Mouse (Mus musculus) forebrain, embryonic 10.5 days (tissue): ENCODE data around the gene Sp6. TPM values are rescaled to one million over a fixed set of nuclear protein-coding genes. Genes with fewer than 3 reads are reported as not detected.

ENCODE experiments used
- DNase-seq: peaks from one replicate; pipeline ENCODE4 v3.0.0-alpha.2; 2017; ENCODE audit warnings: low spot score; ENCODE audit errors: extremely low spot score
- H3K27ac ChIP-seq: fragments of 300-500 bp; sonication (generic); 2 replicates; pipeline ENCODE4 v1.5.1; 2016; ENCODE audit warnings: mild to moderate bottlenecking
- H3K27me3 ChIP-seq: fragments of 300-500 bp; sonication (generic); 2 replicates; pipeline ENCODE4 v1.6.1; 2016; ENCODE audit warnings: mild to moderate bottlenecking; ENCODE audit not compliant: poor library complexity, severe bottlenecking
- H3K36me3 ChIP-seq: fragments of 300-500 bp; sonication (generic); replicated peaks from 2 replicates; pipeline ENCODE4 v1.6.1; 2016; ENCODE audit warnings: mild to moderate bottlenecking, moderate library complexity
- H3K4me1 ChIP-seq: fragments of 300-500 bp; sonication (generic); 2 replicates; pipeline ENCODE4 v1.6.1; 2016
- H3K4me3 ChIP-seq: fragments of 300-500 bp; sonication (generic); 2 replicates; pipeline ENCODE4 v1.5.1; 2016; ENCODE audit warnings: mild to moderate bottlenecking, moderate library complexity
- H3K9me3 ChIP-seq: fragments of 300-500 bp; sonication (generic); 2 replicates; pipeline ENCODE4 v1.6.1; 2016; ENCODE audit warnings: mild to moderate bottlenecking, moderate library complexity
- WGBS: fragments of 180-500 bp; shearing (Covaris S2); methylation state at CpG from one replicate; pipeline ENCODE4 v1.1.7; 2016; 5-methylcytosine and 5-hydroxymethylcytosine counted together
- polyA plus RNA-seq: library from polyadenylated mRNA; unstranded; fragments of >200 nt; fragmentation: Nextera tagmentation; extraction: Ambion mirVana; gene quantifications from 2 replicates; pipeline ENCODE4 v1.2.1, GENCODE M21; 2016

Sp6 gene
- polyA plus RNA-seq, 1 experiment from 2014 or later = 1.8 TPM

DNA sequence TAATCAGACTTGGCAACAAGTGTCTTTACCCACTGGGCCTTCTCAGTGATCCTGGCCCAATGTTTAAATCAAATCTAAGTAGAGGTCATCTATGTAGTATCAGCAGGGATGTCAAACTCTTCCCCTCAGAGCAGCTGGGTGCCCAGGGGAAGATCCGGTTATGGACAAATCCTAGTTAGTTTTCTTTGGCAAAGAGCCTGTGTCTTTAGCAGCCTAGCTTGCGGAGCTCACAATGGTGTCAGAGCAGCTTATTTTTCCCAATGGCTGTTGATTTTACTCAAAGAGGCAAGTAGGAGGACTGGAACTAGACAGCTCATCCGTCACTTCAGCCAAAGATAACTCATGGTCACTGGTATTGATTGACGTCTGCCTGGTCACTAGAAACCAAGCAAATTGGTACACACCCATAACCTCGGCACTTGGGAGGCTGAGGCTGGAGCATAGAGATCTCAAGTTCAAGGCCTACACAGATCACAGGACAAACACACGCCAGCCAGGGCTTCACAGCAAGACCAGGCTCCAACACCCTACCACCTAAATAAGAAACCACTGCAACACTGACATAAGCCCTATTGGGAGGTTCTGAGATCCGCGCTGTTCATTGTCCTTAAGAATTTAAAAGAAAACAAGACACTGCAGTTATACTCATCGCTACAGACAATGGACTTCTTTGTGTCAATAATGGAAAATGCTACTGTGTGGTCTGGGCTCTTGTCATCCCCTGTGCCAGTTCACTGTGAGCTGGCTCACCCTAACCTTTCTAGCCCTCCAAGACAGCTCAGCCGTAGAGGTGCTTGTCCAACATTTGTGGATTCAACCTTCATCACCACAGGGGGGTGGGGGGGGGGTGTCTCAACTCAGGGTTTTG, 37.4 kb upstream of the Sp6 start:
- no peak for DNase-seq
- H3K4me1 ChIP-seq = peaks cover 39% of the 10 kb centered on the region
- H3K4me3 ChIP-seq = peak overlapping the region; percentile 86
- H3K27ac ChIP-seq = peak overlapping the region; percentile 100; the same call in 1 of the 2 replicates
- peaks cover 14% of the 10 kb centered on the region for H3K36me3 ChIP-seq
- no peaks in the 10 kb centered on the region for H3K9me3 ChIP-seq
- no peaks in the 10 kb centered on the region for H3K27me3 ChIP-seq
- WGBS = 88% methylated on average over 10 of the region's 10 CpGs

DNA sequence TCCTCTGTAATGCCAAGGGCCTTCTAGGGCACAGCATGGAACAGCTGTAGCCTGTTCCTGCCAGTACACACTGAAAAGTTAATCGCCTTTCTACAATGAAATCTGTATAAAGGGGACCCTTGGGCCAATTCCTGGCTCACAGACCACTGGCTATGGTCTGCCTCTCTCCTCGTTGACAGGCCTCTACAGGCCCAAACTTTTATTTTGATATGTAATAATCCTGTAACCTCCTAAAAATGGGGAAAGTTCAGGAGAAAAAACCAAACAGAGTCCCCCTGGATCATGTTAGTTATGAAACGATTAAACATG, 36.9 kb upstream of the Sp6 start:
- H3K27ac ChIP-seq = peak overlapping the region; percentile 100; the same call in 1 of the 2 replicates
- peaks cover 1% of the 10 kb centered on the region; the same call in 1 of the 2 replicates for H3K27me3 ChIP-seq
- peak overlapping the region; percentile 86 for H3K4me3 ChIP-seq
- no peaks in the 10 kb centered on the region for H3K9me3 ChIP-seq
- H3K4me1 ChIP-seq = peaks cover 39% of the 10 kb centered on the region
- H3K36me3 ChIP-seq = peaks cover 14% of the 10 kb centered on the region
- 59% methylated on average over 3 of the region's 3 CpGs for WGBS
- no peak for DNase-seq

DNA sequence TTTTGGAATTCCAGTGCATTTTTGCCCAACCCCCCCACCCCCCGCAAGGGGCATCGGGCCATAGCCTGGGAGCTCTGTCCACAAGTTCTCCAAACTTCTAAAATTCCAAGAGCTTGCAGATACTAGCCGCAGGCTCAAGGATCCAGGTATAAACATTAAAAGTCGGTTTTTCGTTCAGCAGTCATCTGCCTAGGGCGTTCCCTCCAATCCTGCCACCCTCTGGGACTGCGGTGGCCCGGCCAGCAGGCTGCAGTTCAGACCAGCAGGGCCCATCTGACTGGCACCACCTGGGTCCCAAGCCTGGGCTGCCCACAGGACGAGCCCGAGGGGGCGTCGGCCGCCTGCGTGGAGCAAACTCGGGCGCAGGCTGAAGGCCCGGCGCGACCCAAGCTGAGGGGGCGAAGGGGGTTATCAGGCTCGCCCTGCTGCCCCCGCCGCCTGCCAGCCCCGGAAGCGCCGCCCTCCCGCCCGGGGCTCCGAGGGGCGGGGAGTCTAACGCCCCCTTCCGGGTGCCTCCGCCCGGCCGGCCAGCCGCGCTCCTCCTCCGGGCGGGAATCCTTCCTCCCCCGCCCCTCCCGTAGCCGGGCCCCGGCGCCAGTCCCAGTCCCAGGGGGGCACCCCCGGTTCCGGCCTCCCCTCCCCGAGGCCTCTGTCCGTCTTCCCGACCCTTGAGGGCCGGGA, 36.1 kb upstream of the Sp6 start:
- DNase-seq = no peak
- H3K9me3 ChIP-seq = no peaks in the 10 kb centered on the region
- H3K4me3 ChIP-seq = peak overlapping the region; percentile 86
- H3K27me3 ChIP-seq = peaks cover 8% of the 10 kb centered on the region; the same call in 1 of the 2 replicates
- WGBS = under 1% methylated on average over 49 of the region's 50 CpGs
- H3K36me3 ChIP-seq = peaks cover 14% of the 10 kb centered on the region
- peak overlapping the region; percentile 100 for H3K27ac ChIP-seq
- H3K4me1 ChIP-seq = peaks cover 45% of the 10 kb centered on the region

DNA sequence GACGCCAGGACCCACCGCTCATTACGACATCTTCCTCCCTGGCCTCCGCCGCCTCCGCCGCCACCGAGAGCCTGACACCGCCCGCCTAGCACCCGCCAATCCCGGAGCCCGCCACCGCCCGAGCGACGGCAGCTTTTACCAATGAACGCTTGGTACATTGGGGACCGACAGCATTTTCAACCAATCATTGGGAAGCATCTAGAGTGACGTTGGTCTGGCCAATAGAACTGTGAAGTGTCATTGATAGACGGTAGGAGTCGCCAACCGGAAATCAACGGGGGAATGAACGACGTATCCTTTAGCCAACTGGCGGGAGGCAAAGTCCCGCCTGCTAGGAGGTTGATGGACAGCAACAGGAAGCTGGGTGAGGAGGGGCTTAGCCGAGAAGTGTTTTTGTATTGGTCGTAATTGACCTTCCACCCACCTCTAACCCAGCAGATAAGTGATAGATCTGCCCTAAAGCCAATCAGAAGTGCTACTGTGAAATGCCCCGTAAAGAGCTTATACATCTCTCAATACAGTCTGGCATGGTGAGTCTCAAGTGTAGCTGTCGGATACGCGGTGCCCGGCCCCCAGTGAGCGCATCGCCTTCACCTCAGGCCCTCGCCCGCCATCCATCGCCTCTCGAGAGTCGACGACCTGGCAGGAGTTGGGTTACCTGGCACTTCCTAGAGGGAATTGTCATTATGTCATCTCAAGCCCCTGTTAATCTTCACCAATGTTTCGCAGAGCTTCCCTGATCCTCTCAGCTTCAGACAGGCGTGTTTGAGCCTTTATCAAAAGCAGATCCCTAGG, 35.4 kb upstream of the Sp6 start:
- Histone ChIP-seq H3K27ac (peak overlapping the region; percentile 100), H3K27me3 (peaks cover 11% of the 10 kb centered on the region), H3K36me3 (peaks cover 14% of the 10 kb centered on the region), H3K4me1 (peaks cover 53% of the 10 kb centered on the region), H3K4me3 (peak overlapping the region; percentile 86), H3K9me3 (no peaks in the 10 kb centered on the region)
- DNase-seq = peak; percentile 99
- 1% methylated on average over 45 of the region's 45 CpGs for WGBS

DNA sequence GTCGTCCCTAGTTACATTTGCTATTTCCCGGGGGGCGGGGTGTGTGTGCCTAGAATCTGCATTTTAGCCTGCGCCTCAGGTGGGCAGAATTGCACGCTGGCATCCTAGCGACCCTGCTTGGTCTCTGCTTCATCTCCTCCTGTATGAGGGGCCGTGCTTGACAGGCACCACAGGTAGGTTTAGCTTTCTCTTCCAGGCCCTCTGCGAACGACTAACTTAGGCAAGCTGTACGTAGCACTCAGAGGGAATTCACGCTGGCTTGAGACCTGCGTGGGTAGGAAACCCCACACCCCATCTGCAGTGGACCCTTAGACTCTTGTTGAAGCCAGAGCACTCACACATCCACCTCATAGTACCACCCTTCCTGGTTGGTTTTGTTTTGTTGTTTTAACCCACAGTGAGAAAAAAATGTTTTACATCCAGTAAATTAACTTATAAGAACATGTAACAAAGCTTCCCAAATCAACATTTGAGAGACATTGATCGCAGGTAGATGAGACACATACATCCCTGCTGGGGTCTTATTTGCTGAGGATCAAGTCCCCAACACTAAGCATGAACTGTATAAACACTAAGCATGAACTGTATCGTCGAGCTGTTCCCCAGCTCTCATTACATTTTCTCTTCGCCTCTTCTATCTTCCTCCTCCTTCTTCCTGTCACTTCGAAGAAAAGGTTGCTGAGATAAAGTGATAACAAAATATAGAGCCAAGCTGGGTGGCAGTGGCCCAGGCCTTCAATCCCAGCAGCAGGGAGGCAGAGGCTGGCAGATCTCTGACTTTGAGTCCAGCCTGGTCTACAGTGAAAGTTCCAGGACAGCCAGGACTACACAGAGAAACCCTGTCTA, 34.6 kb upstream of the Sp6 start:
- WGBS = 34% methylated on average over 17 of the region's 17 CpGs
- H3K9me3 ChIP-seq = no peaks in the 10 kb centered on the region
- H3K4me3 ChIP-seq = peak overlapping the region; percentile 86
- H3K27ac ChIP-seq = peak overlapping the region; percentile 100
- DNase-seq = peak; percentile 37
- peaks cover 50% of the 10 kb centered on the region for H3K4me1 ChIP-seq
- peaks cover 19% of the 10 kb centered on the region for H3K27me3 ChIP-seq
- H3K36me3 ChIP-seq = peaks cover 10% of the 10 kb centered on the region

DNA sequence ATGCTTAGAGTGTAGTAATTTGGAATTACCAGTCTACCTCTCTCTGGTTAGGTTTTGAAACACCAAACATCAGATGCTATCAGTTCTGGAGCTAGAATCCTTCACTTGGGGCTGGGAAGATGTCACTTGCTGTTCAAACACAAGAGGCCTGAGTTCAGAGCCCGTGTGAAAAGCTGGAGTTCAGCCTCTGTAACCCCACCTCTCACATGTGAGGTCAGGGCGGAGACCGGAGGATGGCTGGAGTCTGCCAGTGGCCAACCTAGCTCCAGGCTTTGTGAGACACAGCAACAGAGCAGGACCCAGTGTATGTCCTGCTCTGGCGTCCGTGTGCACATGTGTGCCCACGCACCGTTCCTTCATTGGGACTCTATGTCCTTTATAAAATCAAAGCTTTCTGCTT, 33.9 kb upstream of the Sp6 start:
- Histone ChIP-seq H3K9me3 (no peaks in the 10 kb centered on the region), H3K27ac (no peak overlapping the region), H3K4me1 (peaks cover 45% of the 10 kb centered on the region), H3K4me3 (no peak overlapping the region), H3K36me3 (peaks cover 8% of the 10 kb centered on the region), H3K27me3 (peaks cover 26% of the 10 kb centered on the region)
- WGBS = 85% methylated on average over 7 of the region's 7 CpGs
- no peak for DNase-seq

DNA sequence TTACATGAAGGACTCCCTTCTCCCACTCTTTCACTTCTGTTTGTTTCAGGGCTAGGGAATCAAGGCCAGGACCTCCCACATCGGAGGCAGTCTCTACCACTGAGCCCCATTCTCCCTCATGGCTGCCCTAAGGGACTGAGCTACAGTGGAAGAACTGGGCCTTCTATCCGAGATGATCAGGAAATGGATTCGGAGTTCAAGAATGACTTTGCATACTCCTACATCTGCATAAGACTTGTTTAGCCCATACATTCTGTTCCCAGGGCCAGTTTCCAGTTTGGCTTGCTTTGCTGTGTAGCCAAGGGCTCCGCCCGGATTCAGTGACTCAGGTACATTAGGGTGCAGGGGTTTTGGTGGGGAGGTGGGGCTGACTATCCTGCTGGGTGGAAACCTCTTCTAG, 33.2 kb upstream of the Sp6 start:
- H3K36me3 ChIP-seq = peaks cover 8% of the 10 kb centered on the region
- H3K27me3 ChIP-seq = peaks cover 33% of the 10 kb centered on the region
- DNase-seq = no peak
- no peak overlapping the region for H3K27ac ChIP-seq
- H3K4me1 ChIP-seq = peaks cover 49% of the 10 kb centered on the region
- H3K4me3 ChIP-seq = no peak overlapping the region
- H3K9me3 ChIP-seq = no peaks in the 10 kb centered on the region
- WGBS = 81% methylated on average over 5 of the region's 5 CpGs

DNA sequence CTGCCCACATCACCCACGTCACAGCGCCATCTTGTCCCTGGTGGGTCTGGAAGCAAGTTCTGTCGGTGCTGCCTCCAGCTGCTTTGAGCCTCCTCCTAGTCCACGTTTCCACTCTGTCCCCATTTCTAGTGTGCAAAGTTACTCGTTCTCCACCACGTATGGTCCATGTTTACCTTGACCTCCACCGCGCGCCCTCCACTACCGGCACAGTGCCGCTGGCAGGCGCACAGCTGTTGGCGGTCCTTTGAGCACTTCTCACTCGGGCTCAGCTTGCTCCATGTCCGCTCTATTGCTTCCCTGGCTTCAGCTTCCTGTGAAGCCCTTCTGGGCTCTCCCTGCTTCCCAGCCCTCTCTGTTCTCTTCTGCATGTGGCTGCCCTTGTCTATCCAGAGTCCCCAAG, 31.7 kb upstream of the Sp6 start:
- no peak overlapping the region for H3K4me3 ChIP-seq
- H3K9me3 ChIP-seq = no peaks in the 10 kb centered on the region
- H3K27ac ChIP-seq = no peak overlapping the region
- no peaks in the 10 kb centered on the region for H3K36me3 ChIP-seq
- 77% methylated on average over 15 of the region's 15 CpGs for WGBS
- peaks cover 45% of the 10 kb centered on the region for H3K4me1 ChIP-seq
- H3K27me3 ChIP-seq = peaks cover 47% of the 10 kb centered on the region
- no peak for DNase-seq

DNA sequence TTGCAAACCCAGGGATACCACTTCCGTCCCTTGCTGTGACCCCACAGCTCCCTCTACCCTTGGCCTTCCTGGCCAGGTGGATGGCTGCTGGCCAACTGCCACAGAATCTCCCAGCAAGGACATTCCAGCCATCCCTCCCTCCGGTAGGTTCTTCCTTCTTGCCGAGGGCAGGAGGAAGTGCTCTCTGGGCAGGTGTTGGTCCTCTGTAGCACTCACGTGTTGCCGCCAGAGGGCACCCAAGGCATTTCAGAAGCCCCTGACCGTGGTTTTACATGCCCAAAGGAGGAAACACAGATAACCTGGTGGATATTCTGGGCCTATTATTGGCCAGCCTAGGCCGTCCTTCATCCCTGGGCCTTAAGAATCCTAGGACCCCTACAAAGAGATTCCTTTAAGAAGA, 30.8 kb upstream of the Sp6 start:
- 3% methylated on average over 7 of the region's 7 CpGs for WGBS
- Histone ChIP-seq H3K27ac (peak overlapping the region; percentile 8), H3K4me3 (peak overlapping the region; percentile 13)

DNA sequence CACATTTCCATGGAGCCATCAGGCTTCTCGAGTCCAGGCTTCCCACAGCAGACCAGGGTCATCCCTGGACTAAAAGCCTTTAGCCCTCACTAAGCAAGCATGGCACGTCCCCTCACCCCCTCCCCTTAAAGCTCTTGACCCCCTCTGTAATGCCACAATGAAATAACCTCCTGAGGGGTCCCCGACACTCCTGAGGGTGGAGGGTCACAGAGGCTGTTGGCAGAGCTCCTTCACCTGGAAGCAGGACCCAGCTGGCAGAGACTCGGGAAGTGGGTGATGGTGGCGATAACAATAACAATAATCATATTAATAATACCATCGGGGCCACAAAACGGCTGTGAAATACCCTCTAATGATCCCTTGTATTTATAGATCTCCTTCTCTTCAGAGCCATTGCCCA, 30.3 kb upstream of the Sp6 start, which contains the start of gene Sp2:
Gene Sp2, minus strand, starts transcription at position 101 of the 400 bp plus-strand sequence.
- peaks cover 51% of the 10 kb centered on the region for H3K4me1 ChIP-seq
- no peaks in the 10 kb centered on the region for H3K9me3 ChIP-seq
- no peaks in the 10 kb centered on the region for H3K36me3 ChIP-seq
- DNase-seq = no peak
- peak within 1 kb of the TSS; percentile 8 for H3K27ac ChIP-seq
- peaks cover 61% of the 10 kb centered on the region for H3K27me3 ChIP-seq
- 80% methylated on average over 7 of the region's 7 CpGs for WGBS
- H3K4me3 ChIP-seq = peak within 1 kb of the TSS; percentile 13

More for the DNA sequence above, 30.8 kb upstream of the Sp6 start:
- H3K27me3 ChIP-seq = peaks cover 56% of the 10 kb centered on the region
- H3K4me1 ChIP-seq = peaks cover 46% of the 10 kb centered on the region
- no peaks in the 10 kb centered on the region for H3K9me3 ChIP-seq
- H3K36me3 ChIP-seq = no peaks in the 10 kb centered on the region
- DNase-seq = peak; percentile 82

DNA sequence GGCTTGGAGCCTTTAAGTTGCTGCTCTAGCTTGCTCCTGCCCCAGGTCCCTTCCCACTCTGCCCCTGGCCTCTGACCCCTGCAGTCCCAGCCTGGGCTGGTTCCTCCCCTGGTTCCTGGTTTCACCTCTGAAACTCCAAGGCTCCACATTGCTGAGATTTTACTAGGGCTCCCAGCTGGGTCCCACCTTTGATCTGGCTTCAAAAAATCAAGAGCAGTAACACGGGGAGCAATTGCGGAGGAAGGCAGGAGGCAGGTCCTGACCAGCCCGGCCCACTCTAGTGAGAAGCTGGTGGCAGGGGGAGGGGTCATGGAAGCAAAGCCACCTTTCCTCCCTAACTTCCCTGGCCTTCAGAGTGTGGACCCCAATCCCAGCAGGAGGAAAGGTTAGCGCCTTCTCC, 28.3 kb upstream of the Sp6 start:
- Histone ChIP-seq H3K4me1 (peaks cover 47% of the 10 kb centered on the region), H3K36me3 (no peaks in the 10 kb centered on the region), H3K9me3 (no peaks in the 10 kb centered on the region), H3K4me3 (no peak overlapping the region), H3K27me3 (peaks cover 82% of the 10 kb centered on the region), H3K27ac (no peak overlapping the region; the same call in 1 of the 2 replicates)
- WGBS = 22% methylated on average over 4 of the region's 4 CpGs
- DNase-seq = no peak

DNA sequence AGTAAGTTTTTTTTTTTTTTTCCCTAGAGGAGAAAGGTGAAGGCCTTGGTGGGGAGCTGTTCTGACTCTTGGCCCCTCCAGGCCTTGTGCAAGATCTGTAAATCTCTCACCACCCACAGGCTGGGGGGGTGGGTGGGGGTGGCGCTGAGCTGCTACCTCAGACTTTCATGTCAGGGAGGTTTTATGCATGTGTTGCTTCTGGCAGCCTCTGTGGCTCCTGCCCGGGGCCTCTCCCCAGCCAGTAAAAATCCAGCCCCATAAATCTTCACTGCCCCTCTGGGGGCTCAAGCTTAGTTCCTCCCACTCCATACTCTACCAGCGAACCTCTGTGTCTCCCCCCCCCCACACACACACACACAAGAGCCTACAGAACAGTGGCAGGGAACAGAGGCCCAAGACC, 26.7 kb upstream of the Sp6 start:
- Histone ChIP-seq H3K9me3 (no peaks in the 10 kb centered on the region), H3K4me3 (no peak overlapping the region), H3K36me3 (no peaks in the 10 kb centered on the region), H3K27me3 (peaks cover 85% of the 10 kb centered on the region), H3K4me1 (peaks cover 46% of the 10 kb centered on the region), H3K27ac (no peak overlapping the region)
- WGBS = 63% methylated on average over 3 of the region's 3 CpGs
- no peak for DNase-seq
